In the genomic region with DNA sequence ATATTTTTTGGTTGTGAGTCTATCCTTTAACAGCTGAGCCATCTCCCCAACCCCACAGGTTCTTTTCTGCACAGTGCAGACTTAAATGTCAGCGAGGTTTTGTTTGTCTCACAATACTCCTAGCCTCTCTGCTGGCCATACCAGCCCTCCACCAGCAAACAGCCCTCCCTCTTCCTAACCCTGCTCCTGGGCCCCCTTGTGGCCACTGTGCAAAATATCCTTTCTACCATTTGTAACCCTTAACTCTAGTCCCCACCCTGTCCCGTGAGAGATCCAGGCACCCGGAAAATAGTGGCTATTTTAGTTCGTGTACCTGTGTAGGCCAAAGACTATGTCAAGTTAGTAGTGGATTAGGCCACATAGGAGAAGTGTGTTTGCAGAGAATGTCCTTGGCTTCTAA, we compare ENCODE assay signal across 8 mouse cellular contexts. TPM values are rescaled to one million over a fixed set of nuclear protein-coding genes. Genes with fewer than 3 reads are reported as not detected.
DNase-seq lines count a peak whose midpoint lies in the region.

No protein-coding gene starts in this region.

- peak; percentile 56 for DNase-seq in gastrocnemius, postnatal 10 days
- DNase-seq in gastrocnemius, adult 8-10 months (ENCODE audit: low spot score in 2 of 2): no peak
- peak; percentile 72 for DNase-seq in CD4-positive helper T cell, adult 2 months (ENCODE audit: low read depth, low spot score)
- peak; percentile 73 for DNase-seq in adrenal gland, postnatal 14 days
- peak; percentile 52 for DNase-seq in forelimb bud, embryonic 11.5 days (ENCODE audit: low read depth, low spot score)
- DNase-seq in liver: peak; percentile 71
- DNase-seq in naive thymus-derived CD4-positive, alpha-beta T cell, adult 2 months (ENCODE audit: low read depth): peak; percentile 80
- DNase-seq in layer of hippocampus, postnatal 14 days (ENCODE audit: low spot score in 2 of 2): no peak

RNA-seq across cellular contexts. Expression of gene Cpne7, which starts 6.5 kb away (rescaled TPM):
- total RNA-seq in gastrocnemius, postnatal 10 days (2021): under 1 TPM; 0.41 to 0.82 TPM
- under 1 TPM in 1 of 4 experiments, not detected in 3; 0.24 TPM for total RNA-seq in gastrocnemius, adult 8-10 months (2022)
- 6.0 and 7.0 TPM in 2 replicates for total RNA-seq in adrenal gland, postnatal 14 days (2021)
- 100 to 1,000 TPM; 319 to 359 TPM for total RNA-seq in layer of hippocampus, postnatal 14 days (2021)

RNA-seq across cellular contexts. Expression of gene Rpl13, which starts 8.5 kb away (rescaled TPM):
- total RNA-seq in gastrocnemius, postnatal 10 days (2021): 100 to 1,000 TPM; 676 to 736 TPM
- 100 to 1,000 TPM; 382 to 564 (median 462) TPM for total RNA-seq in gastrocnemius, adult 8-10 months (2022)
- total RNA-seq in adrenal gland, postnatal 14 days (2021): 587 and 646 TPM in 2 replicates
- total RNA-seq in layer of hippocampus, postnatal 14 days (2021): 100 to 1,000 TPM; 390 to 435 TPM

RNA-seq across cellular contexts. Expression of gene Sult5a1, which starts 47.5 kb away (rescaled TPM):
- total RNA-seq in gastrocnemius, postnatal 10 days (2021): 1 to 10 TPM; 5.8 to 6.4 TPM
- 1 to 10 TPM in 2 of 4 experiments, under 1 TPM in 2; 0.58 to 2.9 (median 0.88) TPM for total RNA-seq in gastrocnemius, adult 8-10 months (2022)
- total RNA-seq in adrenal gland, postnatal 14 days (2021): 8.8 and 10.1 TPM in 2 replicates
- total RNA-seq in layer of hippocampus, postnatal 14 days (2021): 1 to 10 TPM; 2.2 to 2.9 TPM

RNA-seq across cellular contexts. Expression of gene Spg7, which starts 47.9 kb away (rescaled TPM):
- 10 to 100 TPM; 49.6 to 56.8 TPM for total RNA-seq in gastrocnemius, postnatal 10 days (2021)
- total RNA-seq in gastrocnemius, adult 8-10 months (2022): 10 to 100 TPM; 74.1 to 81.0 (median 77.4) TPM
- total RNA-seq in adrenal gland, postnatal 14 days (2021): 73.2 and 79.6 TPM in 2 replicates
- total RNA-seq in layer of hippocampus, postnatal 14 days (2021): 10 to 100 TPM; 64.7 to 81.9 TPM

Comparison
In these comparisons a context has a peak if more than half of its experiments do, and no peak if none do; other contexts are left out.
1. DNase-seq: peak in gastrocnemius, postnatal 10 days (single experiment), CD4-positive helper T cell, adult 2 months (single experiment), adrenal gland, postnatal 14 days (single experiment), forelimb bud, embryonic 11.5 days (single experiment), liver (single experiment) and naive thymus-derived CD4-positive, alpha-beta T cell, adult 2 months (single experiment); none in gastrocnemius, adult 8-10 months (0 of 2) and layer of hippocampus, postnatal 14 days (0 of 2).
2. RNA of gene Cpne7, which starts 6.5 kb away (total RNA-seq): 319 to 359 TPM in layer of hippocampus, postnatal 14 days; 6.0 to 7.0 TPM in adrenal gland, postnatal 14 days, 0.41 to 0.82 TPM in gastrocnemius, postnatal 10 days and 0.24 TPM in gastrocnemius, adult 8-10 months; every median in the first group is over 10 times any median in the second.